Mouse (Mus musculus) activated CD4-positive, CD25-positive, alpha-beta regulatory T cell (primary cell): Measurements from ENCODE around the gene Atf3. TPM values are rescaled to one million over a fixed set of nuclear protein-coding genes. Genes with fewer than 3 reads are reported as not detected.

Source experiments
- polyA plus RNA-seq, 2 experiments: library from polyadenylated mRNA; unstranded; fragments of 100-300 nt; shearing (Covaris generic); gene quantifications; one replicate each; pipeline ENCODE4 v1.2.1; 2017

Gene Atf3
- not detected for polyA plus RNA-seq

GRCm38 (mm10) chr1:191217939-191218338, at the start of gene Atf3:
Atf3 (minus strand) TSS chr1:191218039.

GRCm38 (mm10) chr1:191164717-191165116, 53.1 kb downstream of the Atf3 start, which contains the start of gene Fam71a:
Fam71a (minus strand) TSS chr1:191164817.

Other genes with a start within 250 kb of the Atf3 start
- gene Vash2, start 238.7 kb downstream of the Atf3 start, polyA plus RNA-seq: under 1 TPM; 0.23 to 0.49 TPM
- 10 to 100 TPM; 13.6 to 18.1 TPM for gene Flvcr1, start 191.9 kb downstream of the Atf3 start, polyA plus RNA-seq
- not detected for gene Spata45, start 181.4 kb downstream of the Atf3 start, polyA plus RNA-seq
- gene Tatdn3, start 155.1 kb downstream of the Atf3 start, polyA plus RNA-seq: 10 to 100 TPM in 1 of 2 experiments, 1 to 10 TPM in 1; 8.8 to 12.2 TPM
- gene Nsl1, start 155.0 kb downstream of the Atf3 start, polyA plus RNA-seq: 1 to 10 TPM; 2.4 to 4.2 TPM
- 1 to 10 TPM in 1 of 2 experiments, under 1 TPM in 1; 0.41 to 2.4 TPM for gene Batf3, start 120.2 kb downstream of the Atf3 start, polyA plus RNA-seq
- gene Fam71a, start 53.2 kb downstream of the Atf3 start, polyA plus RNA-seq: not detected
- 10 to 100 TPM; 16.4 to 20.5 TPM for gene Nenf, start 100.2 kb upstream of the Atf3 start, polyA plus RNA-seq
- 10 to 100 TPM; 19.9 to 32.0 TPM for gene Tmem206, start 107.9 kb upstream of the Atf3 start, polyA plus RNA-seq
- gene Ppp2r5a, start 185.2 kb upstream of the Atf3 start, polyA plus RNA-seq: 100 to 1,000 TPM; 245 to 260 TPM